Mouse (Mus musculus) fibroblast of lung, adult 2 months (primary cell): ENCODE data around the gene Rnf26.

Experiments
- DNase-seq: peaks from one replicate; pipeline ENCODE4 v3.0.0-alpha.2; 2011; ENCODE audit warnings: low read depth

Rnf26 gene

GRCm38 (mm10) chr9:44088877-44089608 lies 24.3 kb downstream of the Rnf26 start:
- no peak for DNase-seq

- no peak for DNase-seq
Measured at GRCm38 (mm10) chr9:44087761-44088455, 25.4 kb downstream of the Rnf26 start.

DNA sequence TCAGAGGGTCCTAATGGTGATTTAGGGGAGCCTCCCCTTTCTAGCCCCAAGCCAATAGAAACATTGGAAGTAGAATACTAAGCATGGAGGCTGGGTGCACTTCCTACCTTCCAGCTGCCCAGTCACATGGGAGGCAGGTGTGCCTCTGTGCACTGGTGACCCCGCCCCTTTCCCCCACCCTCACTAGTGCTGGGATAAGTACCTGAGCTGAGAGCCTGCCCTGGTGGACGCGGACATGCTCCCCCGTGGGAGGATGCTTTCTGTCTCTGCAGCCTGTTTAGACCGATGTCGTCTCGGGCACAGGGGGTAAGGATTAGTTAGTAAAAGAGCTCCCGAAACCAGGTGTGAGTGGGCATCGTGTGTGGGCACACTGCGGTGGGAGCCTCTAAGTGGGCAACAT lies 26.4 kb downstream of the Rnf26 start:
- DNase-seq = no peak

DNA sequence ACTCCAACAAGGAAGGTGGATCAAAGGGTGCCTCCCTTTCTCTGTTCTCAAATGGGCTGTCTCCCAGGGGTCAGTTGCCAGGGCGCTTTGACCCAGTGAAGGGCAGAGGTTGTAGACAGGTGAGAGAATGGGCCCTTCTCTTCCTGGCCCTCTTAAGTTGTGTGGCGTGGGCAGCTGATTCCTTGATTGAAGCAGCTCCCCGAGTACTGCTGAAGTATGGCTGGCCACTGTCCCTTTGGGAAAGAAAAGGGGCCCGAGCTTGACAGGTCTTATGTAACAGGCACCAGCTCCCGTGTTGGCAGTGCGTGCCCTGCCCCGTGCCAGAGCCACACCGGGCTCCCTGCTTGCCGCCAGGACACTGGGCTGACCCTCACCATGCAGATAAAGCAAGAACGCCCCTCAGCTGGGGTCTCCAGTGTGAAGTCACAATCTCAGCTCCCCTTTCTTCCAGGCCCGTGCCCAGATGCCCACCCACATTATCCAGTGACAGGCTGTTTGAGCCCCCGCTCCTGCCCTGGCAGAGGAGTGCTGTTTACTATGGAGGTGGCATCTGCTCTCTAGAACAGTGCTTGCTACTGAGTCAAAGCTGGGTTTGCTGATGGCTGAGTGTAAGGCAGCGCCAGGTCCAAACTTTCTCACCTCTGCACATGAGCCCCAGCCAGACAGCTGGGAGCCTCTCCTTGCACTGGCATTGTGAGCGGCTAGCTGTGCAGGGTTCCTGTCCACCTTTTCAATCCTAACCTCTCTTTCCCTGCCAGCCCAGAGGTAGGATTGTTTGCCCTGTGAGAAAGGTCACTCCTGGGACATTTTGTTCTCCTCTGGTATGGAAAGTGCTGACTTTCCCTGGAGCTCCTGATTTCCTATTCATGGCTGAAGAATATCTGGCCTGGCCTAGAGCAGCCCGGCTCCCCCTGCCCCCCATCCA lies 27.3 kb downstream of the Rnf26 start:
- DNase-seq = no peak

DNA sequence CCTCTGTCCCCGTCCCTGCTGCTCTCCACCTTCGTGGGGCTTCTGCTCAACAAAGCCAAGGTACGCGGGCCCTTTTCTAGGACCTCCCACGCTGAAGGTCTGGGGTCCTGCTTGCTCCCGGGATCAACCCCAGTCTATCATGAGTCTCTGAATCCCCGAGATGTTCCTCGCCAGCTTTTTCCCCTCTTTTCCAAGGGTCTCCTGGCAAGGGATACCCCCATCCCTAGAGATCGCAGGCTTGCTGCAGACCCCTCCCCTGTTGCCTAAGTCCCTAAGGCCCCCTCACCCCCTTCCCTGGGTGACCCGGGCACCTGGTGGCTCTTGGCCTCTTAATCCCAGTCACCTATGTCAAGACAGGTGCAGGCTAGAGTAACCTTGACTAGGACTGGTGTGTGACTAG lies 28.0 kb downstream of the Rnf26 start:
- DNase-seq = no peak

DNA sequence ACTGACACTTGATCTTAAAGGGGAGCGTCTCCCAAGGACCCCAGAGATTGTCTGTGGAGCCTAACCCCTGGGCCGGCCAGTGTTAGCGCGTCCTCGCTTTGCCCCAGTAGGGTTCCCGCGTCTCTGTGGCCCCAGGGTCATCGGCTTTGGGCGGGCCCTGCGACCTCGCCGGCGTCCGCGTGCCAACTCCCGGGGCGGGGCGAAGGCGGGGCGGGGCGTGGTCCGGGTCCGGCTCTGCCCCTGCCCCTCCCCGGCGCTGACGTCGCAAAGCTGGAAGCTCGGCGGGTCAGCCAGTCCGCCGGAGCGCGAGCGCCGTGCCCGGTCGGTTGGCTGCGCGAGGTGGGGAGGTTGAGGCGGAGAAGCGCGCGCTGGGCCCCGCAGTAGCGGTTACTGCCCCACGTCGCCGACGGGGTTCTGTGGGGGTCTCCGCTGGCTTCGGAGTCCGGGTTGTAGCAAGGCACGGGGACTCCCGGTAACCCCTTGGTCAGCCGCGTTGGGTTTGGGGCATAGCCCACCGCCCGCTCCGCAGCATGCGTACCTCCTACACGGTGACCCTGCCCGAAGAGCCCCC lies 28.6 kb downstream of the Rnf26 start:
- no peak for DNase-seq

- no peak for DNase-seq
Measured at GRCm38 (mm10) chr9:44084236-44084635, 29.1 kb downstream of the Rnf26 start.

DNA sequence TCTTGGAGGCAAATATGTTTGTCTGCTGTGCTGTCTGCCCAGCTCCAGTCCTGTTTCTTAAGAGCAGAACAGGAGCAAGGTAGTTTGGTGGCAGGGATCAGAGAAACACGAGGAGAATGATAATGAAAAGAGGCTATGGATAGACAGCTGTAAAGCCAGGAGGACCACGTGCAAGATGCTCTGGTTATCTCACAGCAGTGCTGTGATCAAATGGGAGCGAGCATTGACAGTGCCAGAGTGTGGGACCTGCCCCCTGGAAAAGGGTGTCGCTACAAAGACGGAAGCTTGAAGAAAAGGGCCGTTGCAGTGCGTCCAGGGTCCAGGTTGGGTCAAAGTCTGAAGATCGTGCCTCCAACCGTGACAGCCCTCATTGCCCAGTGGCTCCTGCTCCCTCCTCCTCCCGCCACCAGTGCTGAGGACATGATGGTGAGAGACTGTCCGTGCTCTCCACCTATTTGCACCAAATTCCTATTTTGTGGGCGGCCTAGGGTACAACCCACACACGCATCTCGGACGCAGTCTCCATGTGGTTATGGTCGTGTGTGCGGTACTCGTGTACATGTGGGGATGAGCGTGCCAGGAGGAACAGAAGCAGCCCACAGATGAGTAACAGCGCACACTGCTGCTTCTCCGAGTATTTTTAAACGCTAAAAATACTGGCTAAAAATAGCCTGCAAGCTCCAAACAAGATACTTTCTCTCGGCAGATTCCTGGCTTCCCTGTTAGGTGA lies 29.8 kb downstream of the Rnf26 start:
- no peak for DNase-seq

DNA sequence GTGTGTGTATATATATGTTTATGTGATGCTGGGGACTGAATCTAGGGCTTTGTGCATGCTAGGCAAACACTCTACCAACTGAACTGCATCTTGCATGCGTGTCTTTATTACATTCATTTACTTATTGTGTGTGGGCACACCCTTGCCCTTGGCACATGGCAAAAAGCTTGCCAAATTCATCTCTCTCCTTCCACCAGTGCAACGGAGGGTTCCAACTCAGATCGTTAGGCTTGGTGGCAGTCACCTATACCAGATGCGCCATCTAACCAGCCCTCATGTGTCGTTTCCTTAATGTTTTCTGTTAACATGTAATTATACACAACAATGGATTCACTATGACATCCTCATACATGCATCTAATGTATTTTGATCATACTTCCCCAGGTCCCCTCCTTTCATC lies 31.1 kb downstream of the Rnf26 start:
- no peak for DNase-seq

- no peak for DNase-seq
Measured at GRCm38 (mm10) chr9:44081581-44081980, 31.7 kb downstream of the Rnf26 start.

GRCm38 (mm10) chr9:44080953-44081352 lies 32.4 kb downstream of the Rnf26 start:
- DNase-seq = no peak

GRCm38 (mm10) chr9:44079997-44080780 lies 33.1 kb downstream of the Rnf26 start:
- no peak for DNase-seq

DNA sequence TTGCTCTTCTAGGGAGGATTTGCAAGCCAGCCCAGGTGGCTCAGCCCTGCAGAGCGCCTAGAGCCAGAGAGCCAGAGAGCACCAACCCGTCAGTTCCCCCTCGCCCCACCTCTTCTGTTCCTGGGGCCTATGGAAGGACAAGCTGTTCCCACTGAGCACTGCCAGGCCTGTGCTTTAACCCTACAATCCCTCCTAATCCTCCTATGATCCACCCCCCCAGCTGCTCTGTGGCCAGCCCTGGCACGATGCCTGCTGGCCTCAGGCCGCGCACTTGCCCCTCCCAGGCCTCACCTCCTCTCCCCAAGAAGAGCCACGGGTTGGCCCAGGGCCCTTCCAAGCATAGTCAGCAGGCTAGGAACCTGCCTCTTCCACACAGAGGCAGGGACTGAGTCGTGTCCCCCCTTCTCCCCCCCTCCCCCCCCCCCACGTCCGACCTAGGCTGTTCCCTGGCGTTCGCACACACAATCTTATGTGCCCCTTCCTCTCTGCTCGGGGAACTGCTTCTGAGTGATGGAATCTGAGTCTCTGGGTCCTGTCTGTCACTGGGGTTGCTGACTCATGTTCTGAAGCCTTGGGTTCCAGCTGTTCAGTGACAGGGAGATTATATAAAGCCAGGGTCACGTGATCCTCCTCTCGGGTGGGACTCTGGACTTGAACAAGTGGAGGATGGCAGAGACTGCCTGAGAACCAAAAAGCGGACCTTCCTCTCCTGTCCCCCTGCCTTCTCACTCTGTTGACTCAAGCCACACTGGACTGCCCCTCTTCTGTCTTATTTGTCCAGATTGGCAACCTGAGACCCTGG lies 34.2 kb downstream of the Rnf26 start:
- peak; percentile 83 for DNase-seq

GRCm38 (mm10) chr9:44078136-44078797 lies 35.0 kb downstream of the Rnf26 start:
- no peak for DNase-seq

DNA sequence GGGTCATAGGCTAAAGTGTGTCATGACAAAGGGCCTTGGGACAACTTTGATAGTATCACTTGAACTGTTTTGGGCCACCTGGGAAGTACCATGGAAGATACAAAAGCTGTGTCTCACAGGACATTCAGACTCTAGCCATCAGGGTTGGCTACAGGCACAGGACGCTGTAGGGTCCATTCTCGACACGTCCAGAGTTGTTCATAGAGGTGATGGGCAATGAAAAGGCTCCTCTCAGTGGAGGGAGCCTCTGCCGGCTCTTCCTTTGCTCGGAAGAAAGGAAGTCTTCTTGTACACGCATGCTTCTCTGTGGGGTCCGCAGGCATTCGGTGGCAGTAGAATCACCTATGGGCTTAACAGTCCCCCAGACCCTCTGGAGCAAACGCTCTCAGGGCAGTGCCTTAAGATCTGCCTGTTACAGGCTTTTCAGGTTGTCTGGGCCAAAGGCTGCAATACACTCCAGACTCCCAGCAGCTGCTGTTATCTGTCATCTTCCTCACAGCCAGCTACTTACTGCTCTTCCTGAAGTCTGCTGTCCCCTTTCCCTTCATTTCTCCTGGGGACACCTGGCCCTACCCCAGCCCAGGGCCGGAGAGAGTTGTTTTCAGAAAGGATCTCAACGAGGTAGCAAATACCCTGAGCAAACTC lies 35.9 kb downstream of the Rnf26 start:
- DNase-seq = no peak

DNA sequence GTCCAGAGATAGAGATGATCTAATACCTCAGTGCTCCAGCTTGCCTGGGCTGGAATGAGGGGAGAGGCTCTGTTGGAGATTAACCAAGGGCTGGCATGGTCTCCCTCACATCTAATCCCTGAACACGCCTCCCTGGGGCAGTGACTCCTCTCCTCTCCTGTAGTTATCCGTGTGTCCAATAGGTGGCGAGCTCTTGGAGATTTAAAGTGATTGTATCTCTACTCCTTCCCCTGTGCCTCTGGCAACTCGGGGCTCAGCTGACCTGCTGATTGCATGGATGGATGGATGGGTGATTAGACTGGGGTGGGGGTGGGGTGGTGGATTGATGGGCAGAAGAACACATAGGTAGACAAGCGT lies 36.6 kb downstream of the Rnf26 start:
- DNase-seq = no peak

- no peak for DNase-seq
Measured at GRCm38 (mm10) chr9:44075996-44076763, 37.1 kb downstream of the Rnf26 start.
